Mouse (Mus musculus): ENCODE data around the gene Itsn1.

The Itsn1 gene

GRCm38 (mm10) chr16:91879101-91879500 is 150.0 kb downstream of the Itsn1 start:
- DNase-seq, result no peak

- no peak for DNase-seq
Observed at GRCm38 (mm10) chr16:91880869-91881767, 152.0 kb downstream of the Itsn1 start.

DNA sequence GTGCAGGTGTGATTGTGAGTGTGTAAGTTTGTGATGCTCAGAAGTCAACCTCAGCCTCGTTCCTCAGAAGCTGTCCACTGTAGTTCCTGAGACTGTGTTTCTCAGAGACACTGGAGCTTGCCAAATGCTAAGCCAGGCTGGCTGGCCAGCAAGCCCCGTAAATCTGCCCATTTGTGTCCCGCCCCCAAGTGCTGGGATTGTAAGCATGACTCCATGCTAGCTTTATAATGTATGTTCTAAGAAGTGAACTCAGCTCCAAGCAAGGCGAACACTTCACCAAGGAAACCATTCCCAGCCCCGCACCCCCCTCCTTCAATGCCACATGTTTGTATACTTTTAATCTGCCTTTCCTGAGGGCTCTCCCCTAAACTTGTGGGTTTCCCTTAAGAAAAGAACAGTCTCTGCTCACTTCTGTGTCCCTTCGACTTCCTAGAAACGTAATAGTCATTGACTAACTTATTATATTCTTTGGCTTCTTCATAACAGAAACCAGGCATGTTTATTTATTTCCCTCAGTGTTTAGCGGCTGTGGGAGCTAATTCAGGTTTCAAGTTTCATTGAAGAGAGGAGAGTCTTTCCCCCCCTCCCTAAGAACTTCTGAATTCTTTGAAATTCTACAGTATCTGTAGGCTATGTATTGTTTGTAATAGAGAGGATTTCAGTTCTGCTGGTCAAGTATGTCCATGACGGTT is 153.2 kb downstream of the Itsn1 start:
- no peak for DNase-seq

DNA sequence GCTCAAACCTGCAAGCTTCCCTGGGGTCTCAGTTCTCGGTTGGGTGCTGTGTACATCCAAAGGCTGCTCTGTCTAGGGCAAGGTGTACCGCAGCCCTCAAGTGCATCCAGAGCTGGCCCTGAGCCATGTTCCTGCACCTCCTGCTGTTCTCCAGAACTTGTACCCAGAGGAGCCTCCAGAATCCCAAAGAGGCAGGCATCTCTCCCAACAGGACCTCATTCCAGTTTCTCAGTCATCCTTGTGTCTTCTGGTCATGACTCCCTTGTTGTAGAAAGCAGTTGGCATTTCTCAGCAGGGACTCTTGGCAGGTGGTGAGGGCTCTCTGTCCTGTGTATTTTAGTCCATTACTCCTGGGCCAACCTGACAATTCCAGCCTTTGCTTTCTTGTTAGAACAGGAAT is 154.6 kb downstream of the Itsn1 start:
- DNase-seq, result no peak

DNA sequence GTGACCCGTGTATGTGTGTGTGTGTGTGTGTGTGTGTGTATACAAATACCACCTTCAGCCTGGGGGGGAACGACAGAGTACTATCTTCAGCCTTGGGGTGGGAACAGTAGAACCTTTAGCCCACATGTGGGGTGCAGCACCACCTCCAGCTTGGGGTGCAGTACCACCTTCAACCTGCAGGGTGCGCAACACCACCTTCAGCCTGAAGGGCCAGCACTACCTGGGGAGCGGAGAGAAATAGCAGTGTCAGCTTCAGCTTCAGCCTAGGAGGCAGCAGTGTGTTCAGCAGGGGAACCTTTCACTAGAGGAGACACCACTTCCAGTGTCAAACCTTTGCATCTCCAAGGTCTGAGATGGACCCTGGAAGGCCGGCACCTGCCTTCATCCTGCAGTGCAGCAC is 155.1 kb downstream of the Itsn1 start:
- no peak for DNase-seq

DNA sequence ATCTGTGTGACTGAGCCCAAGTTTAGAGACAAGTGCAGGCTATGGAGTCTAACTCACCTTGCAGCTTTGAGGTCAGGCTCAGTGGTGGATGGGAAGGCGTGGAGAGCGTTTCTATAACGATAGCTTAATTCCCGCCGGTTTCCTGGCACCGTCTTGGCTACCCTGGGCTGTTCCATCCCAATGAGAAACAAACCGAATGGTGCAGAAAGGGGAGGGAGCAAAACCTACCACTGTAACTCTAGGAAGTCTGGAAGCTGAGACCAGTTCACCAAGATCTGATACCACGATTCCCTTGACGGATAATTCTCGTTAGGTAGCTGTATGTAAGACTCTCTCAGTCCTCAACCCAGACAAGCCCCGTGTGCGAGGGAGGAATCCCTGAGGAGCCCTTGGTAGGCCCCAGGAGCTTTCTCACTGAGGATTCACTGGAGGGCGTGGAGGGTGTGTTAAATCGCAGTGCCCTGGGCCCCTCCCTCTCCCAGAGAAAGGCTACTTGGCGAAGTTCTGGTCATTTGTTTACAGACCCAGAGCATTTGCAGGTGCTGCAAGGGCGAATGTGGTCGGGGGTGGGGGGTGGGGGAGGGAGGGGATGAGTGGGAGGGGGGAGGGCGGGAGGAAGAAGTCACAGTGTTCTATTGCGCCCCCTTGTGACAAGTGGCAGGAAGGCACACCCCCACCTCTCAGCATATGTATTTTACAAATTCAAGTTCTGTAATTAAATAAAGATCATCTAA is 156.5 kb downstream of the Itsn1 start:
- DNase-seq, result no peak

- DNase-seq, result no peak
Observed at GRCm38 (mm10) chr16:91888368-91888767, 159.3 kb downstream of the Itsn1 start.

- DNase-seq, result no peak
Observed at GRCm38 (mm10) chr16:91889831-91890230, 160.8 kb downstream of the Itsn1 start.

DNA sequence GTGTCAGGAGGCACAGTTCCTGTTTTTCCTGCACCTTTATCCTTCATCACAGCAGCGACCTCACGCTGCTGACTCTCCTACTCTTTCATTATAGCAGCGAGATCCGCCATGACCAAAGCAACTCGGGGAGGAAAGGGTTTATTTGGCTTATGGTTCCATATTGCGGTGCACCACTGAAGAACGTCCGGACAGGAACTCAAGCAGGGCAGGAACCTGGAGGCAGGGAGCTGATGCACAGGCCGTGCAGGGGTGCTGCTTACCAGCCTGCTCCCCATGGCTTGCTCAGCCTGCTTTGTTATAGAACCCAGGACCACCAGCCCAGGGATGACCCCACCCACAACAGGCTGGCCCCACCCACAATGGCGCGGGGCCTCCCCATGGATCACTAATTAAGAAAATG is 162.1 kb downstream of the Itsn1 start:
- no peak for DNase-seq

GRCm38 (mm10) chr16:91896426-91896830 is 167.3 kb downstream of the Itsn1 start:
- peak; percentile 59 for DNase-seq

- no peak for DNase-seq
Observed at GRCm38 (mm10) chr16:91898850-91899848, 170.1 kb downstream of the Itsn1 start.

GRCm38 (mm10) chr16:91900274-91900673 is 171.2 kb downstream of the Itsn1 start:
- DNase-seq, result no peak

- DNase-seq, result no peak
Observed at GRCm38 (mm10) chr16:91903801-91904506, 174.9 kb downstream of the Itsn1 start.

DNA sequence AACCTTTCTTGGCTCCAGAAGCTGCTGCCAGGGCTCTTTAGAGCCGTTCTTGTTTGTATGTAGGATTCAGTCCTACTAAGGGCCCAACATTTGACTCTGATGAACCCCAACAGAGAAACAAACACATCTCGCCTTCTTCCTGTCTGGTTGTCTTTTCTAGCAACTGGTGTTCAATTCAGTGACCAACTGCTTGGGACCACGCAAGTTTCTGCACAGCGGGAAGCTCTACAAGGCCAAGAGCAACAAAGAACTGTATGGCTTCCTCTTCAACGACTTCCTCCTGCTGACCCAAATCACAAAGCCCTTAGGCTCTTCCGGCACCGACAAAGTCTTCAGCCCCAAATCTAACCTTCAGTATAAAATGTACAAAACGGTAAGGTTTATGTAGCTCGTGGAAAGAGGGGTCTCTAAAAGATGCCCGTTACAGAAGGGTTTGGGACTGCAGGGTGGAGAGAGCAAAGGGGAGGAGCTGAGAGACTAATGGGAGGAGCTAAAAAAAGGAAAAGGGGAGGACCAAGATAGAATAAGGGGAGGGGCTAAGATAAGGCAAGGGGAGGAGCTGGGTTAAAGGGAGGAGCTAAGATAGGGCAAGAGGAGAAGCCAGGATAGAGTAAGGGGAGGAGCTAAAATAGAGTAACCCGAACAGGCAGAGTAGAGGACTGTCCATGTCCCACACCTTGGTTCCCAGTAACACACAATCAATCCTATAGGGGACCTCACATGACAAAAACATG is 176.2 kb downstream of the Itsn1 start:
- DNase-seq, result no peak

DNA sequence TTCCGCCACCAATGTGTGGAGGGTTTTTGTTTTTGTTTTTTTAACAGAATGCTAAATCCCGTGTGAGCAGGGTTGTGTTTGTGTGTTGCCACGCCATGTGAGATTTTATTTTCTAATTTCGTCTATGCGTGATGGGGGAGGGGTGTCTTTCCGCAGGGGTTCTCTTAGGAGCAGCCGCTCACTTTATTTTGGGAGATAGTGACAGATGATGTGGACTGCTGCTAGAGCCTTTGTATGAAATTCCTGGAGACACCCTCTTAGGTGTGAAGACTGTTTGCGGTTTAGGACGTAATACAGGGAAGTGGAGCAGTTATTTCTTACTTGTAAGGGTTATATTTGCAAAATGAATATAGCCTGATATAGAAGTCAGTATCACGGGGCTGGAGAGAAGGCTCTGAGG is 176.9 kb downstream of the Itsn1 start:
- DNase-seq, result no peak

DNA sequence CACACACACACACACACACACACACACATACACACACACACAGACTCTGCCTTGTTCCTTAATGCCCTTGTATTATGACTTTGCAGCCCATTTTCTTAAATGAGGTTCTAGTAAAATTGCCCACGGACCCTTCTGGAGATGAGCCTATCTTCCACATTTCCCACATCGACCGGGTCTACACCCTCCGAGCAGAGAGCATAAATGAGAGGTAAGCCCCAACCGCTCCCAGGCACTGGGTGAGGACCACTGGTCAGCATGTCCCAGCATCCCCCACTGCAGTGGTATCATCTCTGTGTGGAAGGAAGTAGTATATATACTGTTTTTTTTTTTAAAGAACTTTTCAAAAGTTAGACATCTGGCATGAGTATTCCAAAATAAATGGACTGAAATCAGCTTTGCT is 177.6 kb downstream of the Itsn1 start:
- DNase-seq, result no peak

DNA sequence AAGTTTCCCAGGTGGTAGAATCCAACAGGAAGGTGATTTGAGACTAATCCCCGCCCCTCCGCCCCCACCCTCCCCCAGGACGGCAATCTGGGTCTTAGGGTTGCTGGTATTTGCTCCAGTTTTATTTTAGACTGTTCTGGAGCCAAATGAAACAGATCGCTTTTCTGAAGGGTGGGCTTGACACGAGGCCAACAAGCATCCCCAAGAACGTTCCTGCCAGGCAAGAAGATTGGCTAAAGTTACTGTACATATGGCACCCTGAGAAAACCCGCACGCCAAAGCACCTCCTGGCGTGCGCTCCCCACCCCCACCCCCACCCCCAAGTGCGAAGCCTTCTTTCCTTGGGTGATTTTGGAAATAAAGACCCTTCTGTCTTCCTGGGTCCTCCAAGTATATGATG is 178.1 kb downstream of the Itsn1 start:
- no peak for DNase-seq

DNA sequence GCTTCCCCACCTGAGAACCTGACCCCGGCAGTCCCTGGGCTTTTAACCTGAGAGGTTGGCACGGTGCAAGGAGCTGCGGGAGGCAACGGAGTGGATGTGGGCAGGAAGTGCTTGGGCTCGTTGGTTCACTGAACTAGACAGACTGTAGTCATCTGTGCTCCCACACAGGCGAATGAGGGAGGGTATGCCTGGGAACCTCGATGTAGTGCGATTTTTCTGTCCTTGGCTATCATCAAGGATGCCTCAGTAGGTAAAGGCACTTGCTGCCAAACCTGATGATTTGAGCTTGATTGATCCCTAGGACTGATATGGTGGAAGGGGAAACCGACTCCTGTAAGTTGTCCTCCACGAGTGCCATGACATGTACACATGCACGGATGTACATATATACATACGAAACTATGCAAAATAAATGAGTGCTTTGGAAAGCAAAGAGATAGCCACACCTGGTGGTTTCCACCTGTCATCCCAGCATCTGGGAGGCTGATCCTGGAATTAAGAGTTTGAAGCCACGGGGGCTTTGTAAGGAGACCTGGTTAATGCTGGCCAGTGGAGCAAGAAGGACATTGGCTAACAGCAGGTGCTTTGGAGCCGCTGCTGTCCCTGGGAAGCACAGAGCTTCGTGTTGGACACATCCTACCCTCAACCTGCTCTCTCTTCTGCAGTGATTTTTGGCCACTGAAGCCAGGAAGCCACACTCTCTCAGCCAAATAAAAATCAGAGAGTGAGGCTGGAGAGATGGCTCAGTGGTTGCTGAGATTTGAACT is 180.7 kb downstream of the Itsn1 start:
- no peak for DNase-seq

GRCm38 (mm10) chr16:91917631-91918096 is 188.6 kb downstream of the Itsn1 start:
- peak; percentile 85 for DNase-seq

DNA sequence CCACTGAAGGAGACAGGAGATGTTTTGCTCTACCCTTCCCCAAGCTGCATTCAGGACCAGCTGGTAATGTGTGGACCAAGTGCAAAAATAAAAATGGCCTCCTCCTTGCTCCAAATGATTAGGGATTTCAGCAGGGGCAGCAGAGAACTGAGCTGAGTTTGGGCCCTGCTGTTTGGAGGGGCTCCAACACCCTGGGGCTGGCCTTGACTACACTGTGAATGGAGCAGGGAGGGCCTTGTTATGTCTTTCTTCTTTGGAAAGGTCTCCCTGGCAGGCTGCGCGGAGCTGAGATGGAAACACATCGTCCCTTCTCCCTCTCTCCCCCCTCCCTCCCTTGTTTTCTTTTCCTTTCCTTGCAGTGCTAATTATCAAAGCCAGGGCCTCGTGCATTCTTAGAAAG is 189.4 kb downstream of the Itsn1 start:
- DNase-seq, result no peak

Data from right cerebral cortex, postnatal 25 days (tissue).